In the genomic region with DNA sequence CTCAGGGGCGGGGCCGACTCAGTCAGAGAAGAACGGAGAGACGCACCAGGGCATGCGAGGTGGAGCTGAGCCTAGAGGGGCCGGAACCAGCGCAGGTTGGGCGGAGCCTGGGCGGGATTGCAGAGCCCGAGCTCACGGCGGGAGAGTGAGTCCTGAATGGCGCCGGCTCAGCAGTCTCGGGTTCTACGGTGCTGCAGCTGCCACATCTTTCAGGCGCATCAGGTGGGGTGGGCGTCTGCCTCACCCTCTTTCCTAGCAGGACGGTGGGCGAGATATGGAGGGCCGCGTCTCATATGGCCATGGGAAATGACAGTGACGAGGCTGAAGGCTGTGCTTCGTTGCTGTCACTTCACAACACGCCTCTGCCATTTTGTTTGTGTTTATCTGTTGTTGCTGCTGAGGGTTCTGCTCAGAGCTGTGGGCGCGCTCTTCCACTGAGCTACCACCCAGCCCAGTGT, we compare ENCODE assay signal across 8 mouse cellular contexts. TPM values are rescaled to one million over a fixed set of nuclear protein-coding genes. Genes with fewer than 3 reads are reported as not detected.
DNase-seq lines count a peak whose midpoint lies in the region; ATAC-seq lines count a peak whose summit lies in the region.

No protein-coding gene starts in this region.

- no peaks in the 10 kb centered on the region for H3K27me3 ChIP-seq in hindbrain, embryonic 11.5 days (ENCODE audit: control insufficient read depth, insufficient read depth, low read length)

- 1% methylated on average over 26 of the region's 27 CpGs for WGBS in hindbrain, embryonic 11.5 days

- DNase-seq in Muller cell, postnatal 12 days (ENCODE audit: inconsistent ontology term) = peak; percentile 98
- peak; percentile 96 for DNase-seq in cerebellum, adult 8-10 months
- DNase-seq in forelimb bud, embryonic 11.5 days (ENCODE audit: low read depth, low spot score) = peak; percentile 94
- DNase-seq in hindbrain, embryonic 11.5 days (ENCODE audit: low spot score) = peak; percentile 100
- DNase-seq in layer of hippocampus, postnatal 36 days = peak; percentile 96 to 98
- DNase-seq in lung, postnatal 36 days = peak; percentile 100
- DNase-seq in retina, postnatal 1 day = peak; percentile 99
- peak; percentile 95 to 96 for DNase-seq in urinary bladder, adult 18-20 months (ENCODE audit: low spot score in 2 of 2)

- H3K4me3 ChIP-seq in hindbrain, embryonic 11.5 days (ENCODE audit: low read depth, low read length) = peak overlapping the region; percentile 72

- H3K9ac ChIP-seq in hindbrain, embryonic 11.5 days (ENCODE audit: low read depth, low read length) = peak overlapping the region; percentile 82

- H3K36me3 ChIP-seq in hindbrain, embryonic 11.5 days (ENCODE audit: control insufficient read depth, insufficient read depth, low read length) = no peaks in the 10 kb centered on the region

- H3K9me3 ChIP-seq in hindbrain, embryonic 11.5 days (ENCODE audit: control insufficient read depth, low read length) = no peaks in the 10 kb centered on the region

- H3K27ac ChIP-seq in hindbrain, embryonic 11.5 days (ENCODE audit: low read depth, low read length) = peak overlapping the region; percentile 60

- ATAC-seq in hindbrain, embryonic 11.5 days (ENCODE audit: low FRiP score) = peak; percentile 99

- peak overlapping the region; percentile 79 for H3K4me2 ChIP-seq in hindbrain, embryonic 11.5 days (replicated peaks; ENCODE audit: low read depth, low read length)

- 0 out of 2 replicates have a peak, but pooled peaks cover 2% of the 10 kb centered on the region for H3K4me1 ChIP-seq in hindbrain, embryonic 11.5 days (replicated peaks; ENCODE audit: control insufficient read depth, insufficient read depth, low read length)

RNA-seq across cellular contexts. Expression of gene Mrnip, which starts 0.5 kb away (rescaled TPM):
- 21.9 and 22.4 TPM in 2 replicates for polyA plus RNA-seq in hindbrain, embryonic 11.5 days (2014; fragmentation: Nextera tagmentation; extraction: Ambion mirVana)
- total RNA-seq in layer of hippocampus, postnatal 36 days (2021) = 10 to 100 TPM; 13.0 to 14.2 TPM

RNA-seq across cellular contexts. Expression of gene Sqstm1, which starts 35.9 kb away (rescaled TPM):
- 165 and 188 TPM in 2 replicates for polyA plus RNA-seq in hindbrain, embryonic 11.5 days (2014; fragmentation: Nextera tagmentation; extraction: Ambion mirVana)
- 100 to 1,000 TPM; 426 to 430 TPM for total RNA-seq in layer of hippocampus, postnatal 36 days (2021)

RNA-seq across cellular contexts. Expression of gene Mgat4b, which starts 35.9 kb away (rescaled TPM):
- 17.9 and 19.6 TPM in 2 replicates for polyA plus RNA-seq in hindbrain, embryonic 11.5 days (2014; fragmentation: Nextera tagmentation; extraction: Ambion mirVana)
- total RNA-seq in layer of hippocampus, postnatal 36 days (2021) = 100 to 1,000 TPM in 1 of 2 experiments, 10 to 100 TPM in 1; 91.1 to 102 TPM

RNA-seq across cellular contexts. Expression of gene Tbc1d9b, which starts 43.6 kb away (rescaled TPM):
- polyA plus RNA-seq in hindbrain, embryonic 11.5 days (2014; fragmentation: Nextera tagmentation; extraction: Ambion mirVana) = 22.0 and 29.3 TPM in 2 replicates
- 100 to 1,000 TPM; 102 to 104 TPM for total RNA-seq in layer of hippocampus, postnatal 36 days (2021)

Comparison
In these comparisons a context has a peak if more than half of its experiments do, and no peak if none do; other contexts are left out.
1. Peak in every context shown above with its lines: DNase-seq, ATAC-seq, H3K4me3 ChIP-seq and H3K27ac ChIP-seq.